Mouse (Mus musculus) kidney, embryonic 16.5 days (tissue): ENCODE results near the gene 1500015O10Rik. TPM values are rescaled to one million over a fixed set of nuclear protein-coding genes. Genes with fewer than 3 reads are reported as not detected.

ENCODE experiments used
- ATAC-seq: fragments of 200-750 bp; cut with Nextera tagmentation; 2 replicates; pipeline ENCODE4 v1.8.0; 2017; ENCODE audit warnings: moderate TSS enrichment; ENCODE audit not compliant: low FRiP score, low TSS enrichment
- H3K27ac ChIP-seq: fragments of 300-500 bp; sonication (generic); 2 replicates; pipeline ENCODE4 v1.5.1; 2014; ENCODE audit warnings: low read length
- H3K27me3 ChIP-seq: fragments of 300-500 bp; sonication (generic); 2 replicates; pipeline ENCODE4 v1.6.1; 2014; ENCODE audit warnings: low read length, control low read depth, mixed read lengths; ENCODE audit not compliant: insufficient read depth
- H3K36me3 ChIP-seq: fragments of 300-500 bp; sonication (generic); 2 replicates; pipeline ENCODE4 v1.6.1; 2014; ENCODE audit warnings: low read length, control low read depth, mixed read lengths; ENCODE audit not compliant: insufficient read depth
- H3K4me1 ChIP-seq: fragments of 300-500 bp; sonication (generic); 2 replicates; pipeline ENCODE4 v1.6.1; 2014; ENCODE audit warnings: low read length, control low read depth, mixed read lengths; ENCODE audit not compliant: insufficient read depth
- H3K4me2 ChIP-seq: fragments of 300-500 bp; sonication (generic); replicated peaks from 2 replicates; pipeline ENCODE4 v1.6.1; 2014; ENCODE audit warnings: low read depth, low read length
- H3K4me3 ChIP-seq: fragments of 300-500 bp; sonication (generic); 2 replicates; pipeline ENCODE4 v1.5.1; 2014; ENCODE audit warnings: mild to moderate bottlenecking, low read length
- H3K9ac ChIP-seq: fragments of 300-500 bp; sonication (generic); replicated peaks from 2 replicates; pipeline ENCODE4 v1.6.1; 2014; ENCODE audit warnings: low read length
- H3K9me3 ChIP-seq: fragments of 300-500 bp; sonication (generic); 2 replicates; pipeline ENCODE4 v1.6.1; 2016; ENCODE audit warnings: low read length, control low read depth
- WGBS: fragments of 180-500 bp; shearing (Covaris S2); extraction: QIAGEN DNeasy Blood & Tissue Kit; methylation state at CpG from one replicate; pipeline ENCODE4 v1.1.7; 2014; 5-methylcytosine and 5-hydroxymethylcytosine counted together
- polyA plus RNA-seq: library from polyadenylated mRNA; unstranded; fragments of >200 nt; fragmentation: Nextera tagmentation; extraction: Ambion mirVana; gene quantifications from 2 replicates; pipeline ENCODE4 v1.2.1, GENCODE M21; 2015

Gene 1500015O10Rik
- polyA plus RNA-seq, 1 experiment from 2014 or later, result 10.7 TPM

DNA sequence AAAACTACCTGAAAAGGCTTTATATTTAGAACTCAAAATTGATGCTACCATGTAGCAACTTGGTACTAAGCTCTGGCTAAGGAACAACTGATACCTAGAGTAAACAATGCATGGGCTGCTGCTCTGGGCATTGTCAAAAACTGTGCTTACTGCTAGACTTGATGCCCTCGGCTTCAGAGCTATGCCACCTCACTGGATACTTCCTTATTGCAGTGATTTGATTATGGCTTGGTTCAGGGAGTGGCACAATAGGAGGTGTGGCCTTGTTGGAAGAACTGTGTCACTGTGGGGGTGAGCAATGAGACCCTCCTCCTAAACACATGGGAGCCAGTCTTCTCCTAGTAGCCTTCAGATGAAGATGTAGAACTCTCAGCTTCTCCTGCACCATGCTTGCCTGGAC lies 38.9 kb downstream of the 1500015O10Rik start:
- WGBS, result 50% methylated on average over 1 of the region's 1 CpGs
- no peaks in the 10 kb centered on the region for H3K4me1 ChIP-seq
- no peak for ATAC-seq

DNA sequence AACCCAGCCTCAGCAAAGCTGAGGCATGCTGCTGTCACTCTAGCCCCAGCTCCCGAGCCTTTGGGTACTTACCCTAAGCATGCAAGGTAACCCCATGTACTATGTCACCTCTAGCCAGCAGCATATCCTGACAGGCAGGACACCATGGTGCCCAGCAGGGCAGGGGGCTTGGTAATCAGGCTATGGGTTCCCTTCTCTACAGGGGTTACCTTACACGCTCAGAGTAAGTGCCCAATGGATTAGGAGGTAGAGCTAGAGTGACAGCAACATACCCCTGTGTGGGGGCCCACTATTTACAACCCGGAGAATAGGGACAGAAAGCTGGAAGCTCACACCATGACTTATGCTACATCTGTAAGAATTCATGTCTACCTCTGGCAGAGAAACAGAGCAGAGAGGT lies 39.6 kb downstream of the 1500015O10Rik start:
- WGBS, result 91% methylated on average over 3 of the region's 3 CpGs
- peaks cover 19% of the 10 kb centered on the region for H3K36me3 ChIP-seq
- H3K27me3 ChIP-seq, result no peaks in the 10 kb centered on the region
- H3K27ac ChIP-seq, result no peak overlapping the region
- no peaks in the 10 kb centered on the region for H3K4me1 ChIP-seq
- no peak overlapping the region for H3K9ac ChIP-seq
- no peak overlapping the region for H3K4me3 ChIP-seq
- H3K4me2 ChIP-seq, result no peak overlapping the region
- no peaks in the 10 kb centered on the region for H3K9me3 ChIP-seq
- ATAC-seq, result no peak

More for the DNA sequence above, 38.9 kb downstream of the 1500015O10Rik start:
- Histone ChIP-seq H3K9ac (no peak overlapping the region), H3K9me3 (no peaks in the 10 kb centered on the region), H3K27me3 (no peaks in the 10 kb centered on the region), H3K36me3 (peaks cover 25% of the 10 kb centered on the region), H3K4me2 (no peak overlapping the region), H3K27ac (no peak overlapping the region), H3K4me3 (no peak overlapping the region)

DNA sequence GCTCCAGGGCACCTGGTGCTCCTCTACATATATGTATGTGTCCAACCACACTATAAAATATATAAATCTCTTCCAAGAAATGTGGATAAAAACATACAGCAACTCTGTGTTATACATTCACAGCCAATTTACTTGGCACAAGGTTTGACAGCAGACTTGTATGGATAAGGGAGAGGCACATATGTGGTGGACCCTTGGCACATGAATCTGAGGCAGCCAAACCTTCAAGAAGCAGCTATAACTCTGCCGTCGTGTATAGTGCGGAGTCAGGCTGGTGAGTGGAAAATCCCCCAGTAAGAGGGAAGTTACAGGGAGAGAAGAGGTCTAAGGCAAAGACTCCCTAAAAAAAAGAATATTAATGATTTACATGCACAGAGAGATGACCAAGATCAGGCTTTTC lies 42.3 kb downstream of the 1500015O10Rik start:
- Histone ChIP-seq H3K27me3 (no peaks in the 10 kb centered on the region), H3K4me1 (no peaks in the 10 kb centered on the region), H3K9me3 (no peaks in the 10 kb centered on the region), H3K36me3 (peaks cover 18% of the 10 kb centered on the region), H3K4me3 (no peak overlapping the region), H3K9ac (no peak overlapping the region), H3K4me2 (no peak overlapping the region), H3K27ac (no peak overlapping the region)
- no peak for ATAC-seq
- WGBS, result over 99% methylated on average over 3 of the region's 3 CpGs

DNA sequence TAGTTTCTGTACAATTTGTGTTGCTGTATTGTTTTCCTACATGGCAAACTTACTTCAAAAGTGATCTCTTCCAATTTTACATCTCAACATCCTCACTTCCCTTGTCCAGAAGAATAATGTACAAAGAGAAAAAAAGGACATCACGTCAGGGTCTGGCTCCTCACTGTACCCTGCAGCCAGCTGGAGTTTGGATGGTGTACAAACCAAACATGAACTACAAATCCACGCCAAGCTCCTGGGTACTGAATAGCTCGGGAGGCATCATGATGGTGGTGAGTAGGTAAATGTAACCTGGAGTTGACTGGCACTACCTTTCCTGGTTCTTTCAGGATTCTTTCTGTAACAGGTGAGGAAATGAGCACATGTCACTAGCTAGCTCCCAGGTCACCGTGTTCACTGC lies 43.7 kb downstream of the 1500015O10Rik start:
- H3K27me3 ChIP-seq, result no peaks in the 10 kb centered on the region
- no peak overlapping the region for H3K9ac ChIP-seq
- H3K9me3 ChIP-seq, result no peaks in the 10 kb centered on the region
- H3K4me1 ChIP-seq, result no peaks in the 10 kb centered on the region
- H3K36me3 ChIP-seq, result peaks cover 24% of the 10 kb centered on the region
- WGBS, result 95% methylated on average over 4 of the region's 4 CpGs
- ATAC-seq, result no peak
- H3K4me2 ChIP-seq, result no peak overlapping the region
- no peak overlapping the region for H3K27ac ChIP-seq
- H3K4me3 ChIP-seq, result no peak overlapping the region

- Histone ChIP-seq H3K9me3 (no peaks in the 10 kb centered on the region), H3K9ac (no peak overlapping the region), H3K36me3 (peaks cover 20% of the 10 kb centered on the region), H3K27me3 (no peaks in the 10 kb centered on the region), H3K27ac (no peak overlapping the region), H3K4me3 (no peak overlapping the region), H3K4me2 (no peak overlapping the region), H3K4me1 (no peaks in the 10 kb centered on the region)
- no peak for ATAC-seq
- WGBS, result 79% methylated on average over 3 of the region's 3 CpGs
Measured at GRCm38 (mm10) chr1:43776106-43776505, 45.7 kb downstream of the 1500015O10Rik start.

- Histone ChIP-seq H3K4me2 (no peak overlapping the region), H3K36me3 (peaks cover 11% of the 10 kb centered on the region), H3K9me3 (no peaks in the 10 kb centered on the region), H3K9ac (no peak overlapping the region), H3K4me3 (no peak overlapping the region), H3K27me3 (no peaks in the 10 kb centered on the region), H3K4me1 (no peaks in the 10 kb centered on the region), H3K27ac (no peak overlapping the region)
- WGBS, result 45% methylated on average over 2 of the region's 2 CpGs
- peak; percentile 73; the same call in 1 of the 2 replicates for ATAC-seq
Measured at GRCm38 (mm10) chr1:43781195-43781594, 50.8 kb downstream of the 1500015O10Rik start.

DNA sequence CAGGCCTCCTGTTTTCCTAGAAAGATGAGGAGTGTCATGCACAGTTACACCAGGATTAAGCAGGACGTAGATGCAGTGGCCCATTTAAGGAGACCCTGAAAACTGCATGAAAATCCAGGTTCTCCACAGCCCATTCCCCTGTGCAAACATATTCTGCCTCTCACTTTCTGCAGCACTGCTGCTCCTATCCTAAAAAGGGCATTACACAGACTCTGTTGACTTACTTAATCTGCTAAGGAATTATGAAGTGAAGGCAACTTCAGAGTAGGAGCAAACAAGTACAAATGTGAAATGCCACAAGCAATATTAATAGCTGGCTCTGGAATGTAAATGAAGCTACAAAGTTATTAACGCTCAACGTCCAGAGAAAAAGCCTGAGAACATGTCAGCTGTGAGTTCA lies 51.3 kb downstream of the 1500015O10Rik start:
- H3K9ac ChIP-seq, result no peak overlapping the region
- no peak overlapping the region for H3K4me2 ChIP-seq
- H3K4me3 ChIP-seq, result no peak overlapping the region
- H3K27ac ChIP-seq, result no peak overlapping the region
- no peak for ATAC-seq
- no peaks in the 10 kb centered on the region for H3K9me3 ChIP-seq
- H3K4me1 ChIP-seq, result no peaks in the 10 kb centered on the region
- no peaks in the 10 kb centered on the region for H3K27me3 ChIP-seq
- whole genome bisulfite sequencing, result 63% methylated on average over 3 of the region's 3 CpGs
- peaks cover 11% of the 10 kb centered on the region for H3K36me3 ChIP-seq

DNA sequence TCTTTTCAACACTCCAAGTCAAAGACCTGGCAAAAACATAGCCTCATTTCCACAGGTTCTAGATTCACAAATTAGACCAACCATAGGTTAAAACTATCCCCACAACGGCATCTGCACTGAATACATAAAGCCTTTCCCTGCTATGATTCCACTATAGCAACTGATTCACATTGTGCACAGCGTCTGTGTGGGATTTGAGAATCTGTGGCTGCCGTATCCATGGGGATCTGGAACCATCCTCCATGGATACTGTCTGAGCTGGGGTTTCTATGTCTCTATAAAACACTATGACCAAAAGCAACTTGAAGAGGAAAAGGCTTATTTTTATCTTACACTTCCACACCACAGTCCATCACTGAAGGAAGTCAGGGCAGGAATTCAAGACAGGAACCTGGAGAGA lies 52.3 kb downstream of the 1500015O10Rik start:
- ATAC-seq, result no peak
- H3K36me3 ChIP-seq, result peaks cover 11% of the 10 kb centered on the region
- no peak overlapping the region for H3K4me3 ChIP-seq
- H3K27ac ChIP-seq, result no peak overlapping the region
- no peak overlapping the region for H3K4me2 ChIP-seq
- no peaks in the 10 kb centered on the region for H3K9me3 ChIP-seq
- H3K4me1 ChIP-seq, result no peaks in the 10 kb centered on the region
- no peak overlapping the region for H3K9ac ChIP-seq
- H3K27me3 ChIP-seq, result no peaks in the 10 kb centered on the region
- WGBS, result 94% methylated on average over 3 of the region's 3 CpGs

DNA sequence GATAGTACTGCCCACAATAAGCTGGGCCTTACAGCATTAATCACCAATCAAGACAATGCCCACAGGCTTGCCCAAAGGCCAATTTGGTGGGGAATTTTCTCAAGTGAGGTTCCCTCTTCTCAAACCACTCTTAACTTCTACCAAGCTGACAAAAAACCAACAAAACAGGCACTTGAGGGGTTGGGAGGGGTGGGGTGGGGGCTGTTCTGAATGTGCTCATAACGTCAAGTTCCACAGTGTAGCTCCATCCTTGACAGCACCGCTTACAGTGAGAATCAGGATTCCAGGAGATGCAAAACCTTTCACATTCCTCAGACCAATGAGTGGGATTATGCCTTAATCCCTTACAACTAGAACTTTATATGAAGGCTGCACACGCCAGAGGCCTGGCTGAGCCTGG lies 52.8 kb downstream of the 1500015O10Rik start:
- no peak overlapping the region for H3K4me2 ChIP-seq
- H3K4me3 ChIP-seq, result no peak overlapping the region
- H3K36me3 ChIP-seq, result peaks cover 11% of the 10 kb centered on the region
- ATAC-seq, result no peak
- H3K4me1 ChIP-seq, result no peaks in the 10 kb centered on the region
- no peak overlapping the region for H3K27ac ChIP-seq
- H3K27me3 ChIP-seq, result no peaks in the 10 kb centered on the region
- no peak overlapping the region for H3K9ac ChIP-seq
- no peaks in the 10 kb centered on the region for H3K9me3 ChIP-seq
- WGBS, result 89% methylated on average over 3 of the region's 3 CpGs

- Histone ChIP-seq H3K4me2 (no peak overlapping the region), H3K4me1 (no peaks in the 10 kb centered on the region), H3K9me3 (no peaks in the 10 kb centered on the region), H3K27me3 (no peaks in the 10 kb centered on the region), H3K9ac (no peak overlapping the region), H3K36me3 (0 out of 2 replicates have a peak, but pooled peaks cover 2% of the 10 kb centered on the region), H3K27ac (no peak overlapping the region), H3K4me3 (no peak overlapping the region)
- WGBS, result 81% methylated on average over 5 of the region's 5 CpGs
- no peak for ATAC-seq
Measured at GRCm38 (mm10) chr1:43785316-43785715, 54.9 kb downstream of the 1500015O10Rik start.
